Mouse (Mus musculus): ENCODE measurements around the gene Cyth3. TPM values are rescaled to one million over a fixed set of nuclear protein-coding genes. Genes with fewer than 3 reads are reported as not detected.

The Cyth3 gene
- total and polyA plus RNA-seq, 3 experiments, result 76.3 to 242 (median 191) TPM

DNA sequence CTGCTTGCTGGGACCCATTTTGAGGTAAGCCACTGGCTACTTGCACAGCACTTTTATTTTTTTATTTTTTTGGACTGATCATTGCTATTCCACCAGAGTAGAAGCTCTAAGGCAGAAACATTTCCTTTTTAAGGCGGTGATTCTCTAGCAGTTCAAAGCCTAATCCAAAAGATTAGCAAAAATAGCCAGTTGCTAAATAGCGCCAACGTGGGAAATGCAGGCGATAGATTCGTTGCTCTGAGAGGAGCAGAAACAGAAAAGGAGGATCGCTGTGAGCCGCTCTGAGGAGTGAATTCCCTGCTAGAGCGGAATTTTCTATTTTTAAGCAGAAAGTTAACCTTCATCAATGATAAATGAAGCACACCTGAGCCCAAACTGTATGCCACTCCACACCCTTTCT is 40.4 kb upstream of the Cyth3 start:
- H3K27me3 ChIP-seq (ENCODE audit: insufficient read depth, low read length), result no peaks in the 10 kb centered on the region
- ATAC-seq (ENCODE audit: extremely low read depth, insufficient number of reproducible peaks, low FRiP score, poor library complexity, severe bottlenecking), result no peak
- no peak for DNase-seq (ENCODE audit: low spot score)
- peaks cover 4% of the 10 kb centered on the region for H3K9me3 ChIP-seq (replicated peaks)
- TF ChIP-seq POLR2AphosphoS5 (IDR thresholded peaks at IDR 0.05; ENCODE audit: insufficient replicate concordance, low read depth, low read length) (no peak), GATA2 (IDR thresholded peaks at IDR 0.05; ENCODE audit: borderline replicate concordance, low read depth, low read length) (no peak), TAL1 (conservative IDR thresholded peaks at IDR 0.05; ENCODE audit: low read depth, low read length) (no peak), GATA1 (IDR thresholded peaks at IDR 0.05; ENCODE audit: borderline replicate concordance, low read length) (no peak), CTCF (IDR thresholded peaks at IDR 0.05; ENCODE audit: low read depth, low read length) (no peak)
- no peaks in the 10 kb centered on the region for H3K36me3 ChIP-seq (replicated peaks)
- H3K4me3 ChIP-seq (ENCODE audit: low read depth, low read length), result no peak overlapping the region
- peaks cover 33% of the 10 kb centered on the region for H3K4me1 ChIP-seq (ENCODE audit: insufficient read depth, low read depth, low read length)

DNA sequence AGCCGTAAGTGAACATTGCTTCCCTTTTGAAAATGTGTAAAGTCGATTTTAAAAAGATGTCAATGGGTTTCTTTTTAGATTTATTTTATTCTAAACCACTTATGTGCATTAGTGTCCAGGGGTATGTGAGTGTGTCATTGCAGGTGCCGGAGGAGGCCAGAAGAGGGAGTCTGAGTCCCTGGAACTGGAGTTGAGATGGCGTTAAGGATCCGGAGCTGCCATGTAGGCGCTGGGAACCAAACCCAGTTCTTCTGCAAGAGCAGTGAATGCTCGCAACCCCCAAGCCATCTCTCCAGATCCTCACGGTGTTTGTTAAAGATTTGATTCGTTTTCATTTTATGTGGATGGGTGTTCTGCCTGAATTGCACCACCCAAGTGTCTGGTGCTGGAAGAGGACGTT is 39.2 kb upstream of the Cyth3 start:
- H3K4me3 ChIP-seq (ENCODE audit: low read depth, low read length), result no peak overlapping the region
- no peak for DNase-seq (ENCODE audit: low spot score)
- H3K4me1 ChIP-seq (ENCODE audit: insufficient read depth, low read depth, low read length), result peaks cover 32% of the 10 kb centered on the region
- H3K9me3 ChIP-seq (replicated peaks), result peaks cover 4% of the 10 kb centered on the region
- ATAC-seq (ENCODE audit: extremely low read depth, insufficient number of reproducible peaks, low FRiP score, poor library complexity, severe bottlenecking), result no peak
- H3K27me3 ChIP-seq (ENCODE audit: insufficient read depth, low read length), result no peaks in the 10 kb centered on the region
- TF ChIP-seq TAL1 (conservative IDR thresholded peaks at IDR 0.05; ENCODE audit: low read depth, low read length) (no peak), GATA1 (IDR thresholded peaks at IDR 0.05; ENCODE audit: borderline replicate concordance, low read length) (no peak)
- H3K36me3 ChIP-seq (replicated peaks), result no peaks in the 10 kb centered on the region

DNA sequence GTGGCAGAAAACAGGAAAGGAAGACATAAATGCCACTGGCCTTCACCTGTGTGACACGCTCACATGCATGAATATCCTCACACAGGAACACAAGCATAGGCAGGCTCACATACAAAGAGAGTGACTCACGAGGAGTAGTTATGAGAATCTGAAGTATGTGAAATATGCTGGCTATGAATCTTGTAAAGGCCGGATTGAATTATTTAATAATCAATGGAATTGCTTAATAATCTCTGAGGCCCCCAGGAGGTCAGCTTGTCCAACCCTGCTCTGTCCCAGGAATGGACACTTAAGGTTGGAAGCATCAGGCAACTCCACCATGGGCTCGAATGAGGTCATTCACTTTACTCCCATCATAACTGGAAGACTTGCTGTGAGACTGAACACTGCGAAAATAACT is 37.3 kb upstream of the Cyth3 start:
- ATAC-seq (ENCODE audit: extremely low read depth, insufficient number of reproducible peaks, low FRiP score, poor library complexity, severe bottlenecking) (no peak), DNase-seq (ENCODE audit: low spot score) (no peak)
- Histone ChIP-seq H3K4me1 (ENCODE audit: insufficient read depth, low read depth, low read length) (peaks cover 27% of the 10 kb centered on the region), H3K9me3 (replicated peaks) (peaks cover 4% of the 10 kb centered on the region), H3K4me3 (ENCODE audit: low read depth, low read length) (no peak overlapping the region), H3K27me3 (ENCODE audit: insufficient read depth, low read length) (no peaks in the 10 kb centered on the region), H3K36me3 (replicated peaks) (no peaks in the 10 kb centered on the region)
- TF ChIP-seq TAL1 (conservative IDR thresholded peaks at IDR 0.05; ENCODE audit: low read depth, low read length), result no peak

DNA sequence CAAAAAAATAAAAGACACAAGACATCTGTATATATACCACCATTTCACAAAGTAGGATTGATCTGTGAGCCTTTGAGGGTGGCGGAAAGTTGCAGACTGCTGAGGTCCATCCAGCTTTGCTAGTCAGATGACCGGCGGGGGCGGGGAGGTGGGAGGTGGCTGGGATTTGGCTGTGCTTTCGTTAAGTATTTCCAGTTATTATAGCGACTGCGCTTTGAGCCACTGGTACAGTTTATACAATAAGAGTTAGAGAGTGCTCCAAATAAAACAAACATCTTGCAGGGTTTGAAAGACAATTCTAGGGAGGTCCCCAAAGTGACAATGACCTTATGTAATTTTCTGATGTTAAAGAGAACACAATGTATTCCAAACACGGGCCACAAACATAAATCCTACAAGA is 35.9 kb upstream of the Cyth3 start:
- Histone ChIP-seq H3K4me1 (ENCODE audit: insufficient read depth, low read depth, low read length) (peaks cover 16% of the 10 kb centered on the region), H3K36me3 (replicated peaks) (no peaks in the 10 kb centered on the region), H3K9me3 (replicated peaks) (peaks cover 4% of the 10 kb centered on the region), H3K27me3 (ENCODE audit: insufficient read depth, low read length) (no peaks in the 10 kb centered on the region), H3K4me3 (ENCODE audit: low read depth, low read length) (no peak overlapping the region)
- DNase-seq (ENCODE audit: low spot score) (no peak), ATAC-seq (ENCODE audit: extremely low read depth, insufficient number of reproducible peaks, low FRiP score, poor library complexity, severe bottlenecking) (no peak)
- TF ChIP-seq POLR2AphosphoS5 (IDR thresholded peaks at IDR 0.05; ENCODE audit: insufficient replicate concordance, low read depth, low read length), result no peak
- no peak for TF ChIP-seq TAL1 (conservative IDR thresholded peaks at IDR 0.05; ENCODE audit: low read depth, low read length)
- TF ChIP-seq GATA1 (IDR thresholded peaks at IDR 0.05; ENCODE audit: borderline replicate concordance, low read length), result no peak
- no peak for TF ChIP-seq CTCF (IDR thresholded peaks at IDR 0.05; ENCODE audit: low read depth, low read length)
- TF ChIP-seq GATA2 (IDR thresholded peaks at IDR 0.05; ENCODE audit: borderline replicate concordance, low read depth, low read length), result no peak

DNA sequence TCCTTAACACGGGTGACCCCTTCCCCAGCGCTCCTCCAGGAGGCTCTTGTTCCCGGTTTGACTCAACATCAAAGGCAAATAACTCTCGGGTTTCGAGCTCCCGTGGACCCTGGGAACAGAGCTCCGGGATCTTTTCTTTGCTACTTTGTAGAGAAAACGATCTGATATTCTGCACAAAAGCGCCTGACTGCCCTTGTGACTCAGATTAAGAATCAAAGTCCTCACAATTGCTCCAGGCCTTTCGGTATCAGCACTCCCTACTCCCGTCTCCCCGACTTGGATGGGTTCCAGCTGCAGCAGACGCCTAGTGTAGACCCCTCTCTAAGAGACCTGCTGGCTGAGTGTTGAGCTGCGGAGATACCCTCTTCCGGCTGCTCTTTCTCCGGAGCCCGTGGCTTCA is 33.1 kb upstream of the Cyth3 start:
- ATAC-seq (ENCODE audit: extremely low read depth, insufficient number of reproducible peaks, low FRiP score, poor library complexity, severe bottlenecking) (no peak), DNase-seq (ENCODE audit: low spot score) (no peak)
- no peak for TF ChIP-seq GATA2 (IDR thresholded peaks at IDR 0.05; ENCODE audit: borderline replicate concordance, low read depth, low read length)
- TF ChIP-seq TAL1 (conservative IDR thresholded peaks at IDR 0.05; ENCODE audit: low read depth, low read length), result no peak
- no peak for TF ChIP-seq GATA1 (IDR thresholded peaks at IDR 0.05; ENCODE audit: borderline replicate concordance, low read length)
- no peak for TF ChIP-seq CTCF (IDR thresholded peaks at IDR 0.05; ENCODE audit: low read depth, low read length)
- TF ChIP-seq POLR2AphosphoS5 (IDR thresholded peaks at IDR 0.05; ENCODE audit: insufficient replicate concordance, low read depth, low read length), result no peak
- Histone ChIP-seq H3K4me1 (ENCODE audit: insufficient read depth, low read depth, low read length) (peaks cover 18% of the 10 kb centered on the region), H3K36me3 (replicated peaks) (no peaks in the 10 kb centered on the region), H3K9me3 (replicated peaks) (no peaks in the 10 kb centered on the region), H3K4me3 (ENCODE audit: low read depth, low read length) (no peak overlapping the region), H3K27me3 (ENCODE audit: insufficient read depth, low read length) (peaks cover 2% of the 10 kb centered on the region; the same call in 1 of the 2 replicates)

DNA sequence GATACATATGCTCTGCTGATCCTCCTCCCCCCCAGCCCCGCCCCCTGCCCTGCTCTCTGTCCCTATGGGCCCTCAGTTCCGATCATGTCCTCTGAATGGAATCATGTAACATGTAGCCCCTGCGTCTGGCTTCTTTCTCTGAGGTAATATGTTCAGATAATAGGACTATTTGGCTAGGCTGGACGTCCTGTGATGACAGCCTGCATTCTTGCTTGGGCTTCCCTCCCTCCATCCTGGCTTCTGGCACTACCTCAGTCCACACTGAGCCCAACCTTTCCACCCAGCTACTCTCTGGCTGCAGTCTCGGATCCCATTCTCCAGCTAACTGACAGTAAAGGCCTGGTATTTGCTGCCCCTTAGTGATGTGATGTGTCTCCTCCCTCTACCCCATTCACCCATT is 29.3 kb upstream of the Cyth3 start:
- 0 out of 2 replicates have a peak, but pooled peaks cover 4% of the 10 kb centered on the region for H3K9me3 ChIP-seq (replicated peaks)
- H3K4me3 ChIP-seq (ENCODE audit: low read depth, low read length), result no peak overlapping the region
- DNase-seq (ENCODE audit: low spot score) (no peak), ATAC-seq (ENCODE audit: extremely low read depth, insufficient number of reproducible peaks, low FRiP score, poor library complexity, severe bottlenecking) (no peak)
- TF ChIP-seq GATA2 (IDR thresholded peaks at IDR 0.05; ENCODE audit: borderline replicate concordance, low read depth, low read length), result no peak
- no peak for TF ChIP-seq POLR2AphosphoS5 (IDR thresholded peaks at IDR 0.05; ENCODE audit: insufficient replicate concordance, low read depth, low read length)
- TF ChIP-seq GATA1 (IDR thresholded peaks at IDR 0.05; ENCODE audit: borderline replicate concordance, low read length), result no peak
- TF ChIP-seq CTCF (IDR thresholded peaks at IDR 0.05; ENCODE audit: low read depth, low read length), result no peak
- TF ChIP-seq TAL1 (conservative IDR thresholded peaks at IDR 0.05; ENCODE audit: low read depth, low read length), result no peak
- peaks cover 2% of the 10 kb centered on the region; the same call in 1 of the 2 replicates for H3K27me3 ChIP-seq (ENCODE audit: insufficient read depth, low read length)
- H3K4me1 ChIP-seq (ENCODE audit: insufficient read depth, low read depth, low read length), result peaks cover 22% of the 10 kb centered on the region
- H3K36me3 ChIP-seq (replicated peaks), result no peaks in the 10 kb centered on the region

DNA sequence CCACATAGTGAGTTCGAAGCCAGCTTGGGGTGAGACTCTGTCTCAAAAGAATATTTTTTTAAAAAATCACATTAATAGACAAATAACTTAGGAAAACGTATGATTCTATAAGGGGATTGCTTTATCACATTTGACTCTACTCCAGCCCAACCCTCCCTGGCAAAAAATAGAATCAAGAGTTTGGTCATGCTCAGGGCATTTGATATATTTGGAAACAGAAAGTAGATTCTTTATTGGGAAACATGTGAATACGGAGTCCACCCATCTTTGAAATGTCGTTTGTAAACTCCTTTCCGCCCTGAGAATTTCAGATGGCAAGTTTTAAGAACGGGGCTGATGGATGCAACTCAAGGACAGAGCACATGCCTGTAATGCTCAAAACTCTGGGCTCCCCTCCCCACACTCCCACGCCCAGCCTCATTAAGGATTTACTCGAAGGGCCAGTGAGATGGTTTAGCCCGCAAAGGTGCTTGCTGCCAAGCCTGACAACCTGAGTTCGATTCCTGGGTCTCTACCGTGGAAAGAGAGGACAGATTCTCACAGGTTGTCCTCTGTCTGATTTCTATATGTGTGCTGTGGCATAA is 28.6 kb upstream of the Cyth3 start:
- ATAC-seq (ENCODE audit: extremely low read depth, insufficient number of reproducible peaks, low FRiP score, poor library complexity, severe bottlenecking) (no peak), DNase-seq (ENCODE audit: low spot score) (no peak)
- H3K4me3 ChIP-seq (ENCODE audit: low read depth, low read length), result no peak overlapping the region
- H3K36me3 ChIP-seq (replicated peaks), result no peaks in the 10 kb centered on the region
- peaks cover 2% of the 10 kb centered on the region; the same call in 1 of the 2 replicates for H3K27me3 ChIP-seq (ENCODE audit: insufficient read depth, low read length)
- H3K9me3 ChIP-seq (replicated peaks), result 0 out of 2 replicates have a peak, but pooled peaks cover 4% of the 10 kb centered on the region
- H3K4me1 ChIP-seq (ENCODE audit: insufficient read depth, low read depth, low read length), result peaks cover 22% of the 10 kb centered on the region
- TF ChIP-seq GATA2 (IDR thresholded peaks at IDR 0.05; ENCODE audit: borderline replicate concordance, low read depth, low read length) (no peak), TAL1 (conservative IDR thresholded peaks at IDR 0.05; ENCODE audit: low read depth, low read length) (no peak), CTCF (IDR thresholded peaks at IDR 0.05; ENCODE audit: low read depth, low read length) (no peak), GATA1 (IDR thresholded peaks at IDR 0.05; ENCODE audit: borderline replicate concordance, low read length) (no peak), POLR2AphosphoS5 (IDR thresholded peaks at IDR 0.05; ENCODE audit: insufficient replicate concordance, low read depth, low read length) (no peak)
